Mouse (Mus musculus) embryonic facial prominence, embryonic 10.5 days (tissue): ENCODE data around the gene Zfp445. TPM values are rescaled to one million over a fixed set of nuclear protein-coding genes. Genes with fewer than 3 reads are reported as not detected.
"Not testable (repeated sequence)": the region's sequence is repeated elsewhere in the genome, so short reads cannot be mapped to it uniquely, and the experiment has no call there.

Experiments
- DNase-seq: peaks from one replicate; pipeline ENCODE4 v3.0.0-alpha.2; 2017; ENCODE audit warnings: low spot score
- H3K27ac ChIP-seq: fragments of 300-500 bp; sonication (generic); replicated peaks from 2 replicates; pipeline ENCODE4 v1.5.1; 2016; ENCODE audit warnings: mild to moderate bottlenecking
- H3K27me3 ChIP-seq: fragments of 300-500 bp; sonication (generic); replicated peaks from 2 replicates; pipeline ENCODE4 v1.6.1; 2016; ENCODE audit warnings: low read depth, mild to moderate bottlenecking; ENCODE audit not compliant: poor library complexity, severe bottlenecking
- H3K36me3 ChIP-seq: fragments of 300-500 bp; sonication (generic); replicated peaks from 2 replicates; pipeline ENCODE4 v1.6.1; 2016; ENCODE audit warnings: mild to moderate bottlenecking, moderate library complexity
- H3K4me1 ChIP-seq: fragments of 300-500 bp; sonication (generic); 2 replicates; pipeline ENCODE4 v1.6.1; 2016
- H3K4me3 ChIP-seq: fragments of 300-500 bp; sonication (generic); 2 replicates; pipeline ENCODE4 v1.5.1; 2016; ENCODE audit warnings: mild to moderate bottlenecking, moderate library complexity
- H3K9me3 ChIP-seq: fragments of 300-500 bp; sonication (generic); 2 replicates; pipeline ENCODE4 v1.6.1; 2016; ENCODE audit warnings: mild to moderate bottlenecking
- WGBS: fragments of 180-500 bp; shearing (Covaris S2); methylation state at CpG from one replicate; pipeline ENCODE4 v1.1.7; 2016; 5-methylcytosine and 5-hydroxymethylcytosine counted together
- polyA plus RNA-seq: library from polyadenylated mRNA; unstranded; fragments of >200 nt; fragmentation: Nextera tagmentation; extraction: Ambion mirVana; gene quantifications from 2 replicates; pipeline ENCODE4 v1.2.1, GENCODE M21; 2016

Zfp445 gene
- polyA plus RNA-seq, 1 experiment from 2014 or later, result 85.6 TPM

- 96% methylated on average over 3 of the region's 3 CpGs for WGBS
- H3K4me1 ChIP-seq, result no peaks in the 10 kb centered on the region
- no peak overlapping the region for H3K4me3 ChIP-seq
- no peak overlapping the region for H3K27ac ChIP-seq
- DNase-seq, result no peak
- peaks cover 98% of the 10 kb centered on the region for H3K36me3 ChIP-seq
- H3K9me3 ChIP-seq, result peaks cover 29% of the 10 kb centered on the region
- no peaks in the 10 kb centered on the region for H3K27me3 ChIP-seq
Observed at GRCm38 (mm10) chr9:122856716-122857115, 9.1 kb downstream of the Zfp445 start.

- no peaks in the 10 kb centered on the region for H3K27me3 ChIP-seq
- 96% methylated on average over 4 of the region's 4 CpGs for WGBS
- no peak overlapping the region for H3K4me3 ChIP-seq
Observed at GRCm38 (mm10) chr9:122855617-122856016, 10.2 kb downstream of the Zfp445 start.

GRCm38 (mm10) chr9:122855141-122855540 is 10.7 kb downstream of the Zfp445 start:
- 96% methylated on average over 3 of the region's 7 CpGs for WGBS
- not testable (repeated sequence) for H3K27me3 ChIP-seq, H3K4me3 ChIP-seq, H3K27ac ChIP-seq, DNase-seq, H3K4me1 ChIP-seq
- Histone ChIP-seq H3K9me3 (peaks cover 19% of the 10 kb centered on the region), H3K36me3 (peaks cover 98% of the 10 kb centered on the region)

More at GRCm38 (mm10) chr9:122855617-122856016, 10.2 kb downstream of the Zfp445 start:
- DNase-seq, result no peak
- H3K36me3 ChIP-seq, result peaks cover 98% of the 10 kb centered on the region
- H3K9me3 ChIP-seq, result peaks cover 20% of the 10 kb centered on the region
- no peaks in the 10 kb centered on the region for H3K4me1 ChIP-seq
- no peak overlapping the region for H3K27ac ChIP-seq

- Histone ChIP-seq H3K4me3 (no peak overlapping the region), H3K36me3 (peaks cover 98% of the 10 kb centered on the region), H3K27ac (no peak overlapping the region), H3K9me3 (peaks cover 14% of the 10 kb centered on the region), H3K27me3 (no peaks in the 10 kb centered on the region), H3K4me1 (no peaks in the 10 kb centered on the region)
- no peak for DNase-seq
- WGBS, result 95% methylated on average over 7 of the region's 7 CpGs
Observed at GRCm38 (mm10) chr9:122854526-122854925, 11.3 kb downstream of the Zfp445 start.

GRCm38 (mm10) chr9:122847811-122848311 is 17.9 kb downstream of the Zfp445 start:
- not testable (repeated sequence) for H3K4me1 ChIP-seq, DNase-seq, H3K27ac ChIP-seq, H3K4me3 ChIP-seq, H3K27me3 ChIP-seq
- WGBS, result 96% methylated on average over 8 of the region's 8 CpGs
- Histone ChIP-seq H3K9me3 (peaks cover 11% of the 10 kb centered on the region; the same call in 1 of the 2 replicates), H3K36me3 (peaks cover 47% of the 10 kb centered on the region)

GRCm38 (mm10) chr9:122846156-122846555 is 19.6 kb downstream of the Zfp445 start:
- H3K4me3 ChIP-seq, result no peak overlapping the region
- H3K4me1 ChIP-seq, result no peaks in the 10 kb centered on the region
- peaks cover 11% of the 10 kb centered on the region; the same call in 1 of the 2 replicates for H3K9me3 ChIP-seq
- peaks cover 30% of the 10 kb centered on the region for H3K36me3 ChIP-seq
- no peak for DNase-seq
- no peaks in the 10 kb centered on the region for H3K27me3 ChIP-seq
- no peak overlapping the region for H3K27ac ChIP-seq

- peaks cover 11% of the 10 kb centered on the region; the same call in 1 of the 2 replicates for H3K9me3 ChIP-seq
- no peaks in the 10 kb centered on the region for H3K4me1 ChIP-seq
- 84% methylated on average over 3 of the region's 3 CpGs for WGBS
- DNase-seq, result no peak
- H3K27ac ChIP-seq, result no peak overlapping the region
- no peaks in the 10 kb centered on the region for H3K27me3 ChIP-seq
- peaks cover 25% of the 10 kb centered on the region for H3K36me3 ChIP-seq
- H3K4me3 ChIP-seq, result no peak overlapping the region
Observed at GRCm38 (mm10) chr9:122845621-122846020, 20.2 kb downstream of the Zfp445 start.

GRCm38 (mm10) chr9:122843760-122844159 is 22.0 kb downstream of the Zfp445 start, which contains the start of gene Gm35549:
Gm35549 (minus strand) TSS chr9:122844035.
- Histone ChIP-seq H3K4me1 (no peaks in the 10 kb centered on the region), H3K4me3 (no peak within 1 kb of the TSS), H3K27me3 (no peaks in the 10 kb centered on the region), H3K36me3 (peaks cover 6% of the 10 kb centered on the region), H3K27ac (no peak within 1 kb of the TSS), H3K9me3 (0 out of 2 replicates have a peak, but pooled peaks cover 3% of the 10 kb centered on the region)
- 86% methylated on average over 3 of the region's 3 CpGs for WGBS
- DNase-seq, result no peak

- Histone ChIP-seq H3K36me3 (peaks cover 6% of the 10 kb centered on the region; the same call in 1 of the 2 replicates), H3K4me1 (peaks cover 4% of the 10 kb centered on the region), H3K9me3 (no peaks in the 10 kb centered on the region), H3K4me3 (peak overlapping the region; percentile 29; the same call in 1 of the 2 replicates), H3K27ac (no peak overlapping the region; the same call in 1 of the 2 replicates), H3K27me3 (no peaks in the 10 kb centered on the region)
- 24% methylated on average over 16 of the region's 16 CpGs for WGBS
- DNase-seq, result peak; percentile 71
Observed at GRCm38 (mm10) chr9:122837680-122838079, 28.1 kb downstream of the Zfp445 start.

- H3K36me3 ChIP-seq, result peaks cover 6% of the 10 kb centered on the region; the same call in 1 of the 2 replicates
- H3K27ac ChIP-seq, result no peak overlapping the region
- no peaks in the 10 kb centered on the region for H3K27me3 ChIP-seq
- H3K4me3 ChIP-seq, result no peak overlapping the region
- no peak for DNase-seq
- peaks cover 4% of the 10 kb centered on the region for H3K4me1 ChIP-seq
- 88% methylated on average over 4 of the region's 4 CpGs for WGBS
- no peaks in the 10 kb centered on the region for H3K9me3 ChIP-seq
Observed at GRCm38 (mm10) chr9:122837216-122837615, 28.6 kb downstream of the Zfp445 start.

GRCm38 (mm10) chr9:122836790-122837189 is 29.0 kb downstream of the Zfp445 start:
- 82% methylated on average over 6 of the region's 6 CpGs for WGBS
- Histone ChIP-seq H3K4me1 (peaks cover 4% of the 10 kb centered on the region), H3K9me3 (no peaks in the 10 kb centered on the region), H3K36me3 (peaks cover 6% of the 10 kb centered on the region; the same call in 1 of the 2 replicates), H3K4me3 (no peak overlapping the region), H3K27me3 (no peaks in the 10 kb centered on the region), H3K27ac (no peak overlapping the region)
- no peak for DNase-seq

GRCm38 (mm10) chr9:122836126-122836525 is 29.7 kb downstream of the Zfp445 start:
- Histone ChIP-seq H3K4me3 (no peak overlapping the region), H3K27me3 (no peaks in the 10 kb centered on the region), H3K36me3 (peaks cover 6% of the 10 kb centered on the region; the same call in 1 of the 2 replicates), H3K4me1 (peaks cover 4% of the 10 kb centered on the region), H3K27ac (no peak overlapping the region), H3K9me3 (no peaks in the 10 kb centered on the region)
- 83% methylated on average over 9 of the region's 9 CpGs for WGBS
- no peak for DNase-seq

- H3K4me1 ChIP-seq, result no peaks in the 10 kb centered on the region
- no peaks in the 10 kb centered on the region for H3K27me3 ChIP-seq
- no peak for DNase-seq
- H3K27ac ChIP-seq, result no peak overlapping the region
- no peaks in the 10 kb centered on the region for H3K9me3 ChIP-seq
- H3K4me3 ChIP-seq, result no peak overlapping the region
- H3K36me3 ChIP-seq, result peaks cover 36% of the 10 kb centered on the region
- WGBS, result 78% methylated on average over 4 of the region's 4 CpGs
Observed at GRCm38 (mm10) chr9:122829826-122830380, 35.9 kb downstream of the Zfp445 start.
